Mouse (Mus musculus) intestine, embryonic 15.5 days (tissue): ENCODE measurements around the gene 1300017J02Rik. TPM values are rescaled to one million over a fixed set of nuclear protein-coding genes. Genes with fewer than 3 reads are reported as not detected.

ENCODE experiments used
- ATAC-seq: fragments of 200-750 bp; cut with Nextera tagmentation; 2 replicates; pipeline ENCODE4 v1.8.0; 2017; ENCODE audit warnings: moderate TSS enrichment, moderate library complexity
- H3K27ac ChIP-seq: fragments of 300-500 bp; sonication (generic); 2 replicates; pipeline ENCODE4 v1.5.1; 2015; ENCODE audit warnings: mild to moderate bottlenecking, inconsistent platforms
- H3K27me3 ChIP-seq: fragments of 300-500 bp; sonication (generic); replicated peaks from 2 replicates; pipeline ENCODE4 v1.6.1; 2015; ENCODE audit warnings: inconsistent platforms
- H3K36me3 ChIP-seq: fragments of 300-500 bp; sonication (generic); 2 replicates; pipeline ENCODE4 v1.6.1; 2015; ENCODE audit warnings: inconsistent platforms
- H3K4me1 ChIP-seq: fragments of 300-500 bp; sonication (generic); replicated peaks from 2 replicates; pipeline ENCODE4 v1.6.1; 2015; ENCODE audit warnings: inconsistent platforms
- H3K4me2 ChIP-seq: fragments of 300-500 bp; sonication (generic); replicated peaks from 2 replicates; pipeline ENCODE4 v1.6.1; 2015; ENCODE audit warnings: mild to moderate bottlenecking, inconsistent platforms
- H3K4me3 ChIP-seq: fragments of 300-500 bp; sonication (generic); replicated peaks from 2 replicates; pipeline ENCODE4 v1.5.1; 2015; ENCODE audit warnings: inconsistent platforms
- H3K9ac ChIP-seq: fragments of 300-500 bp; sonication (generic); 2 replicates; pipeline ENCODE4 v1.6.1; 2015; ENCODE audit warnings: inconsistent platforms
- H3K9me3 ChIP-seq: fragments of 300-500 bp; sonication (generic); 2 replicates; pipeline ENCODE4 v1.6.1; 2016; ENCODE audit warnings: inconsistent platforms
- whole genome bisulfite sequencing: fragments of 180-500 bp; shearing (Covaris S2); methylation state at CpG from one replicate; pipeline ENCODE4 v1.1.7; 2015; 5-methylcytosine and 5-hydroxymethylcytosine counted together
- polyA plus RNA-seq: library from polyadenylated mRNA; unstranded; fragments of >200 nt; fragmentation: Nextera tagmentation; extraction: Ambion mirVana; gene quantifications from 2 replicates; pipeline ENCODE4 v1.2.1, GENCODE M21; 2015

The 1300017J02Rik gene
- polyA plus RNA-seq, 1 experiment from 2014 or later = 2.4 TPM

DNA sequence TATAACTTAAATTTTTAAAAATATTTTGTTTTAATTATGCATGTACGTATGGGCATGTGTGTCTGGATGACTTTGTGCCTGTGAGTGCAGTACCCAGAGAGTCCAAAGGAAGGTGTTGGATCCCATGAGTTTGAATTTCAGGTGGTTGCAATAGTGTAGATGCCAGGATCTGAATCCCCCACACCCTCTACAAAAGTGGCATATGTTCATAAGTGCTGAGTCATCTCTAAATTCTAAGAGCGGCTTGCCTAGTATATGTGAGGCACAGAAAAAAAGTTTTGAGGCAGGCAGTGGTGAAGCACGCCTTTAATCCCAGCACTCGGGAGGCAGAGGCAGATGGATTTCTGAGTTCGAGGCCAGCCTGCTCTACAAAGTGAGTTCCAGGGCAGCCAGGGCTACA is 99.1 kb downstream of the 1300017J02Rik start:
- no peak for ATAC-seq
- H3K4me3 ChIP-seq = no peak overlapping the region
- H3K9me3 ChIP-seq = no peaks in the 10 kb centered on the region
- 86% methylated on average over 5 of the region's 5 CpGs for WGBS
- no peak overlapping the region for H3K27ac ChIP-seq
- no peaks in the 10 kb centered on the region for H3K36me3 ChIP-seq
- H3K4me1 ChIP-seq = peaks cover 3% of the 10 kb centered on the region; the same call in 1 of the 2 replicates
- no peaks in the 10 kb centered on the region for H3K27me3 ChIP-seq
- no peak overlapping the region for H3K4me2 ChIP-seq
- H3K9ac ChIP-seq = no peak overlapping the region

DNA sequence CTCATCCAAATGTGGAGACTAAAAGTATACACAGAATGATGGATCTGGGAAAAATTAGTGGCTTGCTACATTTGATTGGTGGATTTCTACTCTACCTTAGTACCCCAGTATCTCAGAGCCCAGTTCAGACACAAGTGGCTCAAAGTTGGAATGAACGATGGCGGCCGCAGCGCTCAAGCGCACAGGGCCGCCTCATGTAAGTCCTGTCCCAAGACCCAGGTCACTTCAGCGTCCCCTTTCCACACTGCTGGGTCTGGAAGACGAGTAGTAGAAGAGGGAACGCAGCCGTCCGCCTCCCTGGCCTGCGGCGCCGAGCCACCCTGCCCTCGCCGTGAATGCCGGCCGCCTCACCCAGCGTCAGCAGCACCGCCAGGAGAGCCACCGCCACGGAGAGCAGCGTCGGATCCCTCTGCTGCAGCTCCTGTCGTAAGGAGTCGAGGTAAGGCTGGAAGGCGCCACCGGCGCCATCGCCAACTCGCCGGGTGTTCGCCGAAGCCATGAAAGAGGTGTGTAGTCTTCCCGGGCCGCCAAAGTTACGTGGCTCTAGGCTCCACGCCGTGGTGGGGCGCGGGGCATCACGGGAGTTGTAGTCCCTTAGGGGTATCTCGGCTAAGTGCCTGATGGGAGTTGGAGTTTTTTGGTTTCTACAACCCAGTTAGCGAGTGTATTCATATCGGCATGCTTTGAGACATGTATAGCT is 103.2 kb downstream of the 1300017J02Rik start, which contains the start of gene Srprb:
Gene Srprb (minus strand): TSS at position 577 of the 700 bp plus-strand sequence.
- no peaks in the 10 kb centered on the region for H3K9me3 ChIP-seq
- peaks cover 6% of the 10 kb centered on the region; the same call in 1 of the 2 replicates for H3K4me1 ChIP-seq
- peaks cover 6% of the 10 kb centered on the region; the same call in 1 of the 2 replicates for H3K36me3 ChIP-seq
- ATAC-seq = peak; percentile 99
- H3K27ac ChIP-seq = peak within 1 kb of the TSS; percentile 73
- peak within 1 kb of the TSS; percentile 82 for H3K4me3 ChIP-seq
- H3K27me3 ChIP-seq = no peaks in the 10 kb centered on the region
- H3K9ac ChIP-seq = peak within 1 kb of the TSS; percentile 88
- peak within 1 kb of the TSS; percentile 49 for H3K4me2 ChIP-seq
- WGBS = under 1% methylated on average over 45 of the region's 45 CpGs

Other genes with a start within 250 kb of the 1300017J02Rik start
- gene Rab6b, start 193.3 kb downstream of the 1300017J02Rik start, polyA plus RNA-seq = 5.7 and 5.9 TPM in 2 replicates
- gene Srprb, start 102.9 kb downstream of the 1300017J02Rik start, polyA plus RNA-seq = 46.4 and 55.2 TPM in 2 replicates
- gene Gm20425, start 74.8 kb downstream of the 1300017J02Rik start, polyA plus RNA-seq = 0.21 and 8.8 TPM in 2 replicates
- 188 and 277 TPM in 2 replicates for gene Trf, start 74.6 kb downstream of the 1300017J02Rik start, polyA plus RNA-seq
- gene Topbp1, start 133 bp upstream of the 1300017J02Rik start, polyA plus RNA-seq = 55.4 and 62.3 TPM in 2 replicates
- 90.7 and 97.1 TPM in 2 replicates for gene Cdv3, start 60.8 kb upstream of the 1300017J02Rik start, polyA plus RNA-seq
- 0.19 and 0.76 TPM in 2 replicates for gene Bfsp2, start 175.3 kb upstream of the 1300017J02Rik start, polyA plus RNA-seq